Mouse (Mus musculus): ENCODE results near the gene Trpm4.

The Trpm4 gene

DNA sequence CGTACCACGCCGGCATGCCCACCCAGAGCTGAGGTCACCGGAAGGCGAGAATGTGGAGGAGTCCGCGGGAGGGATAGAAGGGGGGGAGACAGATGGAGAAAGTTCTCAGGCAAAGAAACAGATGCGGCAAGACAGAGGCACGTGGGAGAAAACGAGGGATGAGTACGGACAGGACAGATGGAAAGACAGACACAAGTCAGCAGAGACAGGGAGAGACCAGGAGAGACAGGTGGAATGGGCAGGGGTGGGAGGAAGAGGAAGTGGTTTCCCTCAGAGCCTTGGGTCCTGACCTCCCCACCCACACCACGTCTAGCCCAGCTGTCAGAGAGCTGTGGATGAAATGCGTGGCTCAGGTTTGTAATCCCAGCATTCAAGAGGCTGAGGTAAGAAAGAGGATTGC is 13.3 kb upstream of the Trpm4 start:
- DNase-seq: no peak

DNA sequence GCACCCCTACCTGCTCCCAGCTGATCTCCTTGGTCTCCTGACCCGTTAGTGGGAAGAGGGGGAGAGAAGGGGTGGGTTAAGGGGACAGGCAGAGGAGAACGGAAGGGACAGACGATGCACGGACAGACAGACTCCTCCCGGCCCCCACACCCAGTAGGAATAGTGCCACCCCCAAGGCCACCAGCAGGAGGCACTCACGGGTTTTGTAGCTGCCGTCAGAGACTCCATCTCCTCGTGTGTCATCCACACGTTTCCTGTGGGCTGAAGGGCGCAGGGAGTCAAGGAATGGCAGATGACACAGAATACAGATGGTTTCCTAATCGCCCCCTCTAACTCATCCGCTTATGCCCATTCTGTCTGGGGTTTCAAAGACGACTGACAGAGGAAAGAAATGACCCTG is 10.0 kb upstream of the Trpm4 start:
- no peak for DNase-seq

DNA sequence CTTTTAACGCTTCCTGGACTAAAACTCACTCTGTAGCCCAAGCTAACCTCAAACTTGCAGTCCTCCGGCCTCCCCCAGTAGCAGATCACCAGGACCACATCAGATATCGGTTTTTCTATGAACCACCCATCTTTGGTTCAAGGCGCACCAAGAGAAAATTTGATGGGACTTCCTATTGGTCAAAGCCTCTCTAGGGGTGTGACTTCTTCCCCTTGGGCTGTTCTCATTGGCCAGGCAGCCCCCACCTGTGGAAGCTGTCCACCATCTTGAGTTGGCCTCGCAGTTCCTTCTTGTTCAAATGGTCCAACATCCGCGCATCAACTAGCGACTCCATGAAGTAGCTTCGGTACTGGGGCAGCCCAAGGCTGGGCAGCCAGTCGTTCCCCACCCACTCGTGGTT is 8.5 kb upstream of the Trpm4 start:
- no peak for DNase-seq

DNA sequence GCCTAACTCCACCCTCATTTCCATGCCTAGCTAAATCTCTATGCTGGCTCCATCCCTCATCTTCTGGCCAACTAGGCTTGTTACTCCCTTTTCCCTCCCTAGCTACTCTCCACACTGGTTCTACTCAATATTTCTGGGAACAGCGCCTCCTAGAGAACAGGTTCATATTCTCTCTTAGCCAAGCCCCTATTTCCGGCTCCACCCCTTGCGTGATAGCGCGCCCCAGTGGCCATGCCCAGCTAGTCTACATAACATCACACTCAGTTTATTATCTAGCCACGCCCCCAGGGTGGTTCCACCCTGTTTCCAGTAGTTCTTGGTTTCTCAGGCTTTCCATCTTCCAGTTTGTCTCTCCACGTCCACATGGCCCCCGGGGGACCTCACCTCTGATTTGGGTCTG is 7.7 kb upstream of the Trpm4 start:
- DNase-seq: peak; percentile 84

DNA sequence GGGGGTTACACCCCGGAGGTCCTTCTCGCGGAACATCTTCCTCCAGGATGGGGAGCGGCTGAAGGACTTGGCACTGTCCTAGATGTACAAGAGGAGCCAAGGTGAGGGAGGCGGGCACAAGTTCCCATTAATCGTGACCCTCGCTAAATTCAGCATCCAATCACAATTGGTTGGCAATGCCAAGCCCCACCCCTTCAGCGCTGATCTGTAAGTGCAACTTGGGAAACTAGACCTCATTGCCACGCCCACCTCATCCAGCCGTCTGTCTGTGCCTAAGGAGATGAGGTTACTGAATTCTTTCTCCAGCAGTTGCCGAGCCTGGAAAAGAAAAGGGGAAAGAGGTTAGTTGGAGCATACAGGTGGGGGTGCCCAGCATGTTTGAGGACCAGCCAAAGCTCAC is 7.1 kb upstream of the Trpm4 start:
- DNase-seq: peak; percentile 72

DNA sequence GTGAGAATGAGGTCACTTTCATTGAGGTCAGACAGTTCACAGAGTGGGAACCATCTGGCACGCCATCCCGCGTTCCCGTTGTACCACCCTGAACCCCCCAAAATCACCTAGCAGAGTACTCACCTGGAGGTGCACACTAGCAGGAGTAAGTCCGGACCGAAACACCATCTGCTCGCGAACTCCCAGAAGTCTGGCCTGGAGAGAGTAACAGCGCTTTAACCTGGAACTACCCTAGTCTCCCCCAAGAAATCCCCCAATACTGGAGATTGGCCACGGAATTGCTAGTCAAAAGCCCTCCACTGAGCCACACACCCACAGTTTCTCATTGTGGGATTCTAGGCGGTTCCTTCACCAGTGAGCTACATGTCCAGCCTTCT is 6.5 kb upstream of the Trpm4 start:
- no peak for DNase-seq

DNA sequence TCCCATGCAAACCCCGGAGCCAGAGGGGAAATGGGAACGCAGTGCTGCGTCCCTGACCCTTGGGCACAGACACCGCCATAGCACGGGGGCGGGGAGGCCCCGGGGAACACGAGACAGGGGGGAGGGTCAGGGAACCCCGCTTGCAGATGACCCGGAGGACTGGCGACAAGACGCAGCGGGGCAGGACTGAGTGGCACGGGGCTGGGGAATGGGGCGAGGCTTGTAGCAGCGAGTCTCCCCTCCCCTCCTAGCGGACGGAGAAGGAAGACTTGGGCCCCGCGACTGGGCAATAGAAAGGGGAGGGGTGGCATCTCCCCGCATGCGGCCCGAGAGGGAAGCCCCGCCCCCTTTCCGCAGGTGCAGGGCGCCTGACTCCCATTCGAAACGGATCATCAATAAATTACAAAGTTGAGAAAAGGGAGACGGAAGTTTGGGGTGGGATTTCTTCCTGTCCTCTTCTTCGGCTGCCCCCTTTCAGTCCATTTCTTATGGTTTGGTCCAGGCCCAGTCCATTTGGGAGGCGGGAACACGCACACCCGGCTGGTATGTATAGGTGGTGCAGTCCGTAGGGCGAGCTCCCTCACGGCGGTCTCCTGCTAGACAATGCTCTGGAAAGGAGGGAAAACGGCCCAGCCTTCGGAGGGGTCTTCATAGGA is 6.0 kb upstream of the Trpm4 start:
- peak; percentile 83 for DNase-seq

DNA sequence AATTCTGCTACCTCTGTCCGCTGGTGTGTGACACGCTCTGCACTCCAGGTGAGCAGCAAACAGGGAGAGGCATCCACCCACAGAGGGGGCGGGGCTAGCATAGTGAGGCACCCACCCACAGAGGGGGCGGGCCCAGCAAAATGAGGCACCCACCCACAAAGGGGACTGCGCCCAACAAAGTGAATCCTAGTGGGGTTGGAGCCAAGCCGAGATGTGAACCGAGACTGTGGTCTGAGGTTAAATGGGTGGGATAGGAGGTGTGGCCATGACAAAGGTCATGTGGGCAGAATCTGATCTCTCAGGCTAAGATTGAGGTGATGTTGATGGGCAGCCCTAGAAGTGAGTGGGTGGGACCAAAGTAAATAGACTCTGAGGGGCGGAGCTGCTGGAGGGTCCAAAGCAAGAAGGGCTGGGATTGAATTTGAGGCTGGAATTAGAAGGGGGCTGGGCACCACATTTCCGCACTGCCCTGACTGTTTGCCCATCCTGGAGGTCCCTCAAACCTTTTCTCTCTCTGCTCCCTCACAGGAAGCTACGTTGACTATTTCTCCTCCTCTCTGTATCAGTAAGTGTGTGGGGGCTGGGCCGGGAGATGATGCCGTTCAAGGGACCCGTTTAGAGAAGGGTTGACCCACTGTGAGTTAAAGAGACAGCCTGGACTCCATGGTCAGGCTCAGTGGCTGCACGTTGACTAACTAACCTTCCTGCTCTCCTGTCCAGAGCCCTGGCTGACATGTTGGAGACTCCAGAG is 4.8 kb upstream of the Trpm4 start:
- peak; percentile 78 for DNase-seq

DNA sequence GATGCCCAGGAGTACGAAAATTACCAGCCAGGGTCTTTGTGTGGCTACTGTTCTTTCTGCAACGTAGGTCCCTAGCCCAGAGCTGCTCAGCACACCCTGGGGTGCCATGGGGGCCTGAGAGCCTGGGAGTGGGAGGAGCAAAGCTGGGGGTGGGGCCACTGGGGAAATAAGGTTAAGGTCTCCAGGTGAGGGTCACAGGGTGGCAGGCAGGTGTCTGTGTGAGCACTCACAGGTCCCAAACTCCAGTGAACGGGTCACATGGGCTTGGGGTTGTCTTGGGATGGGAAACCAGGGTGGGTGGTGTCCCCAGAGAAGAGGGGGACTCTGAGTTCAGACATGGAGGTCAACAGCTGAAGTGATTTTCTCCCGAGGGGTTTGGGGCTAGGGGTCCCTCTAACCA is 3.9 kb upstream of the Trpm4 start:
- DNase-seq: no peak

DNA sequence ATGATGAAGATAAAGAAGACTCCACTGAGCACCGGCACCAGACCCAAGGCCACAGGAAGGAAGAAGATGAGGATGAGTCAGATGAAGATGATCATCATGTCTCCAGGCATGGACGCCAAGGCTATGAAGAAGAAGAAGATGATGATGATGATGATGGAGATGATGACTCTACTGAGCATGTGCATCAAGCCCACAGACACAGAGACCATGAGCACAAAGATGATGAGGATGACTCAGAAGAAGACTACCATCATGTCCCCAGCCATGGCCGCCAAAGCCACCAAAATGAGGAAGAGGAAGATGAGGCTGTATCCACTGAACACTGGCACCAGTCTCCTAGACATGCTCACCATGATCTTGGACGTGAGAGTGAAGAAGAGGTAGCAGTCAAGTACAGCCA is 2.7 kb upstream of the Trpm4 start:
- no peak for DNase-seq

DNA sequence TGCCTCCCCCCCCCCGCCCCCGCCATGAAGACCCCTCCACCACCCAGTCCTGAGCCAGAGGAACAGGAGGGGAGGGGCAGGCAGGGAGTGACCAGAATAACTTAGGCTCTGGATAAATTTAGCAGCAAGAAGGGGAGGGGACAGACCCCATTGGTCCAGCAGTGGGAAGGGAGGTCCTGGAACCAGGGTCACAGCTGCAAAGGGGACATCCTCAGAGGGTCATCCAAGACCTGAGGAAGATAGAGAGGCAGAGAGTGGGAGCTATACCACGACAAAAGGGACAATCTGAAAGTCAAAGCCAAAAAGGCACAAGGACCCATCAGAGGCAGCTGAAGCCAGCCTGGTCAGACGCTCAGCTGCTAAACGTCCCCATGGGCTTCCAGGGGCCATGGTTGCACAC is 1.5 kb upstream of the Trpm4 start, which contains the start of gene Hrc:
Hrc (plus strand) TSS at position 235 of the 400 bp plus-strand sequence.
- no peak for DNase-seq

DNA sequence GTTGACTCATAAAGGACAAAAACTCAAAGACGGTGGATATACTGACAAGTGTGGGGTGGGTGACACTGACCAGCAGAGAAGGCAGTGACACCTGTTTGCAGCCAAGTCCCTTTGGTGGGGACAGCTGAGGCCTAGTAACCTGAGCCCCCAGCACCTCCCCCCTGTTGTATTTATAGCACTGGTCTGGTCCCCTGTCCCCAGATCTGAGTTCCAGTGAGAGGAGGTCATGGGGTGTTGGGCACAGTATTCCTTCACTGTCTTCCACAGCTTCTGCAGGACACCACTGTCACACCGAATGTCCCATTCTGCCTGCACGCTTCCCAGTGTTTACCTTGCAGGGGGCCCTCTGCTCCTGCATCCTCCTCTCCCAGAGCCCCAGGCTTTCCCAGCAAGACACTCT is 1.0 kb upstream of the Trpm4 start:
- no peak for DNase-seq

DNA sequence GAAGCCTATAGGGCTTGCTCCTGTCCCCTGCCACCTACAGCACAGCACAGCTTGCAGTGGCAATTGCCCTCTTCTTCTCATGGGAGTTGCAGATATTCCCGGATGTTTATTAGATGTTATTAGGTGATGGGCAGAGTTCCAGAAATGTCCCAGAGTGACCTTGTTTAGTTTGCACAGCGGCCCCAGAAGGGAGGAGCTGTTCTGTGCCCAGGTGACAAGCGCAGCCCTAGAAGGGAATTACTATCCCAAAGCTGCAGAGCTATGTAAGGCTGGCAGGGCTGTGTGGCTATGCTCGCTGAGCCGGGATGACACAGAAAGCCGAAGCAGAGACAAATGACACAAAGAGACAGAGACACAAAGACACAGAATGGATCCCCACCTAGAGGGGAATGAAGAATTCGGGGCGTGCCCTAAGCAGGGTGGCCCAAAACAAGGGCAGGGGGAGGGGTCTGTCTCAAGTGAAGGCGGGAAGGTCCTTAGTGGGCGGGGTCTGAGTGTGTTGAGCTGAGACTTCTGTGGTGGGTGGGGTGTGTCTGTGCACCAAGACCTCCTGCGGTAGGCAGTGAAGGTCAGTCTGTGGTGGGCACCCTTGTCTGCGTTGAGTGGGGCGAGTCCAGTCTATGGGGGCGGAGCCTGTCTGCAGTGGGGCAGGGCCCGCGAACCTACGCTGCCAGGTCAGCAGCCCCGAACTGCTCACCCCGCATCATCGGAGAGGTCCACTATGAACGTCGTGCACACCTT is 725 bp downstream of the Trpm4 start:
- peak; percentile 76 for DNase-seq

DNA sequence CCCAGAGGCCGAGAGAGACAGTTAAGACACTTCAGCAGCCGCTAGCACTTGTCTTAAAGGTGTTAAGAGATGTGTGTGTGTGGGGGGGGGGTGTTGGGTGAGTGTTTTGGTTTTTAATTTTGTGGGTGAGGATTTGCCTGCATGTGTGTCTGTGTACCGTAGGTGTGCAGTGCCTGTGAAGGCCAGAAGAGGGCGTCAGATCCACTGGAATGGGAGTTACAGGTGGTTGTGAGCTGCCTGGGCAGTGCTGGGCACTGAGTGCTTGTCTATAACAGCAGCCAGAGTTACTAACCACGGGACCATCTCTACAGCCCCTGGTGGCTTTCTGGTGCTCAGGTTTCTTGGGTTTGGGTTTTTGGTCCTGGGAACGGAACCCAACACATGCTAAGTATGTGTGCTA is 2.1 kb downstream of the Trpm4 start:
- DNase-seq: no peak

DNA sequence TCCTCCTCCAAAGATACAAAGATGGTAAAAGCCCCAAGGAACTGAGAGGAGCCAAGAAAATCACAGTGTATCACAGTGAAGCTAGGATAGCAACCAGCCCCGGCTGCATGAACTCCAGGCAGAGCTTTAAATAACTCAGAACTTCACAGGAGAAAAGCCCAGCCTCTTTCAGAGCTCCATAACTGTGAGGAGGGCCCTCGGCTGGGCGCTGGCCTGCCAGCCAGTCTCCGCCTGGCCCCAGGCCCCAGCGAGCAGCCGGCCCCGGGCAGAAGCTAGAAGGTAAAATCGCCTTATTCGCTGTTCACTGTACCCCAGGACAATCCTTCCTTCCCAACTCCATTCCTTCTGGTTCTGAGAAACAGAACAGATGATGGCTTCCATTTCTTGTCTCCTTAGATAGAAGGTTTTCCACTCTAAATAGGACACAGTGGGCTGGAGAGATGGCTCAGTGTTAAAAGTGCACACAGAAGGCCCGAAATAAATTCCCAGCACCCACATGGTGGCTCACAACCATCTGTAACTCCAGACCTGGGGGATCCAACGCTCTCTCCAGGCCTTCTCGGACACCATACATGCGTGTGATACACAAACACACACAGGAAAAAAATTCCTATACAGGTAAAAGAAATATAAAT is 4.6 kb downstream of the Trpm4 start:
- DNase-seq: no peak

DNA sequence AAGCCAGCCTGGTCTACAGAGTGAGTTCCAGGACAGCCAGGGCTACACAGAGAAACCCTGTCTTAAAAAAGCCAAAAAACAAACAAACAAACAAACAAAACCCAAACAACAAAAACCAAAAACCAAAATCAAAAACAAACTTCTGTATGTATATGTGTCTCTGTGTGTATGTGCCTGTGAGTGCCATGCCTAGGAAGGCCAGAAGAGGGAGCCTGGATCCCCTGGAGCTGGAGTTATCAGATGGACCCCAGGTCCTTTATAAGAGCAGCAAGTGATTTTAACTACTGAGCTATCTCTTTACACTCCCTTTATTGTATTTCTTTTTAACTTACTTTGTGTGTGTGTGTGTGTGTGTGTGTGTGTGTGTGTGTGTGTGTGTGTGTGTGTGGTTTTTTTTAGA is 7.8 kb downstream of the Trpm4 start:
- no peak for DNase-seq

DNA sequence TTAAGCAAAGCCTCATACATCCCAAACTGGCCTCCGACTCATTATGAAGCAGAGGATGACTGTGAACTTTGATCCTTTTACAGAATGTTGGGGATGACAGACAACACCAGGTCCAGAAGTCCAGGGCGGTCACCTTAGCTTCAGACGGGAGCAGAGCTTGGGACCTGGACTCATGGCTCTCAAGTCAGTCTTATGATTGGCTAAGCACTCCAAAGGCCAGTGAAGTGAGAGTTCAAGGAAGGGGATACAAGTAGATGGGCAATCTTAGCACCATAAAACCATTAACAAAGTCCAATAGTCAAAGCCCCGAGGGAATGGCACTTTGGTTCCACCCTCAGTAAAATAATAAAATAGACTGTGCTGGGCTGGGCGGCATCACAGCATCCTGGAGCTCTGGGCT is 10.5 kb downstream of the Trpm4 start:
- no peak for DNase-seq

DNA sequence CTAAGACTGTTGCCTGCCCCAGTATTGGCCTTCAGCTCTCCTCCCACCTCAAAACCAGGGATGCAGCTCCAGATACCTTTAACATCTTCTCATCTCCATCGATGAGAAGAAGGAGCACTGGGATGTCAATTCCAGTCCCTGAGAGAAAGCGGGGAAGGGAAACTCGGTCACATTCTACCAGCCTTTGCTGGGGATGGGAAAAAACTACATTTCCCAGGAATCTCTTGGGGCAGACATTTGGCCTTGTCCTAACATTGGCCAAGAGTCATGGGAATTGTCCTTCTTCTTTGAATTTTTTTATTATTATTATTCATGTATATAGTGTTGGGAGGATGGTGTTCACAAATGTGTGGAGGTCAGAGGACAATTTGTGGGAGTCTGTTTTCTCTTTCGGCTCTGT is 11.3 kb downstream of the Trpm4 start:
- DNase-seq: no peak

DNA sequence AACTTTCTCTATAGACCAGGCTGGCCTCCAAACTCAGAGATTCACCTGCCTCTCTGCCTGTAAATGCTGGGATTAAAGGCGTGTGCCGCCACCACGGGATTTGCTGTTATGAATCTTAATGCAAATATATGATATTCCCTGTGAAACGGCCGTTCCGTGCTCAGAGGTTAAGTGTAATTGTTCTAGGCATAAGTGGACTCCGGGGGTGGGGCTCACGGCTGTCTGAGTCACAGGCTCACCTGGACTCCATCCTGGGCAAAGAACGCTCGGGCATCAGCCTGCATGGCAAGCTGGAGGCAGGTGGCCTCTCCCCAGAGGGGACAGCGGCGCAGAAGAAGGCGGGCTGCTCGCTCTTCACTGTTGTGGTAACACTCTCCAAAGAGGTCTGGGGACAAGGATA is 17.0 kb downstream of the Trpm4 start:
- DNase-seq: no peak

DNA sequence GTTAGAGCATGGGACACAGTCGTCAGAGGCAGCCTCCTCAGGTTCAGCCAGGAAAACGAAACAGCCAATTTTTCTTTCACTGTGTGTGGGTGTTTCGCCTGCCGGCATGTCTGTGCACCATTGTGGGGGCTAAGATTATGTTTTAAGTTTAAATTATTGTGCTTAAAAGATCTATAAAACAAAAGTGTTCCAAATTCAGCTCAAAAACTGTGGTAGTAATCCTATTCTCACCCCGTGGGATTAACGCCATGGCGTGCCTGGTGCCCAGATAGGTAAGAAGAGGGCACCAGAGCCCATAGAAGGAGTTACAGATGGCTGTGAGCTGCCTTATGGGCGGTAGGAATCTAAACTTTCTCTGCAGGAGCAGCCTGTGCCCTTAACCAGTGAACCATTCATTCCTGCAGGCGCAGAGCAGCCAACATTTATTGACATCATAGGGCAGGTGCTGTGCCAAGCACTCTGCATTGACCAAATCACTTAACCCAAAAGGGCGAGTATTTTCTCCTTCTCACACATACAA is 18.3 kb downstream of the Trpm4 start:
- no peak for DNase-seq

DNA sequence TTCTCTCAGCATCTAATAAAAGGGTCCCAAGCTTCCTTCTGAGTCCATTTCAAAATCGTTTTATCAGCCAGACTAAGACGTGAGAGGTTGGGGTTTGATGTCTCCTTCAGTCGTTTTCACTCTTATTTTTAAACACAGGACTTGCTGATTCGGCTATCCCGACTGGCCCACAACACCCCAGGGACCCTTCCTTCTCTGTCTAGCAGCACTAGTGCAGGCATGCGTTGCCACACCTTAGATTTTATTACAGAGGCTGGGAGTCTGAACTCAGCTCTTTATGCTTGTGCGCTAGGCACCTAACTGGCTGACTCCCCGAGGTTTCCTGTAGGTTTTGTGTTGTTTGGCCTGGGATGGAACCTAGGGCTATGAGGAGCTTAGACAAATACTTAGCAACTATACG is 20.1 kb downstream of the Trpm4 start:
- no peak for DNase-seq

DNA sequence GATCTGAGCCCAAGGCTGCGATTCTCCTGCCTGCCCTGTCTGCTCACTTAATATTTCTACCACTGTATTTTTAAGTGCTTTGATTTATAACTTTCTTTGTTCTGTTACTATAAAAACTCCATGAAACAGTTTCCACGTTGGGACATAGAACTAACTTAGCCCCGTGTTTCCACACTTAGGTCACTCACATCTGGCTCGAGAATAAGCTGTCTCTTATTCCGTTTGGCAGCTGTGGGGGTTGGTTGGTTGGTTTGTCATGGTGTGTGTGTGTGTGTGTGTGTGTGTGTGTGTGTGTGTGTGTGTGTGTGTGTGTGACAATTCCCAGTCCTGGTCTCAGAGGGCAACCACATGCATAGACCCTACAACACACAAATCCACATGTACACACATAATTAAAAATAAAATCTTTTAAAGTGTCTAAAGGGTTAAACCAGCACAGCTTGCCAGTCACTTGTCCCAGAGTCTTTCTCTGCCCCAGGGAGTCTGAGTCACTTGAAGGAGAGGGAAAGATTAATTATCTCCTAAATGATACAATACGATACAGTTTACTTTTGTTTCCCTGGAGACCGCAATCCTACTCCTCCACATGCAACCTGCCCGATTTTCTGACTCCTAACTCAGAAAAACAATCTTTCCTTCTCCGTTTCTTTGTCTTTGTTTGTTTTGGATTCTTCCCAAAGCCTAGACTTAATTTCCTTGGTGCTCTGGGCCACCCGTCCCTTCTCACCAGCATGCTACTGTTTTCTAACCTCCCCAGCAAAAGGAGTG is 20.7 kb downstream of the Trpm4 start:
- no peak for DNase-seq

DNA sequence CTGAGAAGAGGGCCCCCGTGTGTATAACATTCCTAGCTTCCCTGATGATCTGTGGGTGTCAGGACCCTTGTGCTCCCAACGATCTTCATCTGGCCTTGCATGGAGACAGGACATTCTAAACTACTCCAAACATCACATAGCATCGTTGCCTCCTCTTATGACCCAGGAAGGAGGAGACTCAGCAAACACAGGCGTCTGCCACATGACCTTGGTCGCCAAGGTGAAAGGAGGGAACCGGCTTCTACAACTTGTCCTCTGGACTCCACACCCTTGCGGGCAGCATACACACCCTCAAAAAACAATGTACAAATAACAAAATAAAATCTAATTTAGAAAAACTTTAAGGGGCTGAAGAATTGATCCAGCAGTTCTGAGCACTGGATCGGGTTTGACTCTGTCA is 21.6 kb downstream of the Trpm4 start:
- DNase-seq: no peak

All from kidney, postnatal 10 days (tissue).